Mouse (Mus musculus) forebrain, embryonic 14.5 days (tissue): ENCODE measurements around the gene Ddx43. TPM values are rescaled to one million over a fixed set of nuclear protein-coding genes. Genes with fewer than 3 reads are reported as not detected.
A peak's percentile ranks its signal among the peaks of the same experiment; 100 is the strongest.
"Not testable (repeated sequence)": the region's sequence is repeated elsewhere in the genome, so short reads cannot be mapped to it uniquely, and the experiment has no call there.

Experiments
- ATAC-seq: fragments of 200-750 bp; cut with Nextera tagmentation; 2 replicates; pipeline ENCODE4 v1.8.0; 2017; ENCODE audit warnings: mild to moderate bottlenecking, moderate library complexity
- DNase-seq: peaks from one replicate; pipeline ENCODE4 v3.0.0-alpha.2; 2015; ENCODE audit warnings: low spot score
- H3K27ac ChIP-seq: fragments of 300-500 bp; sonication (generic); 2 replicates; pipeline ENCODE4 v1.5.1; 2014; ENCODE audit warnings: low read depth, mild to moderate bottlenecking, control low read depth, low read length, moderate library complexity
- H3K27me3 ChIP-seq: fragments of 300-500 bp; sonication (generic); replicated peaks from 2 replicates; pipeline ENCODE4 v1.6.1; 2014; ENCODE audit warnings: low read length, control low read depth, mixed read lengths; ENCODE audit not compliant: control insufficient read depth, insufficient read depth
- H3K36me3 ChIP-seq: fragments of 300-500 bp; sonication (generic); 2 replicates; pipeline ENCODE4 v1.6.1; 2014; ENCODE audit warnings: low read length, control low read depth; ENCODE audit not compliant: control insufficient read depth, insufficient read depth
- H3K4me1 ChIP-seq: fragments of 300-500 bp; sonication (generic); 2 replicates; pipeline ENCODE4 v1.6.1; 2014; ENCODE audit warnings: antibody characterized with exemption, low read length, control low read depth; ENCODE audit not compliant: control insufficient read depth, insufficient read depth
- H3K4me2 ChIP-seq: fragments of 300-500 bp; sonication (generic); 2 replicates; pipeline ENCODE4 v1.6.1; 2014; ENCODE audit warnings: mild to moderate bottlenecking, control low read depth, low read length
- H3K4me3 ChIP-seq: fragments of 300-500 bp; sonication (generic); 2 replicates; pipeline ENCODE4 v1.5.1; 2014; ENCODE audit warnings: low read depth, low read length, control low read depth
- H3K9ac ChIP-seq: fragments of 300-500 bp; sonication (generic); 2 replicates; pipeline ENCODE4 v1.6.1; 2014; ENCODE audit warnings: mild to moderate bottlenecking, low read length, control low read depth, moderate library complexity
- H3K9me3 ChIP-seq: fragments of 300-500 bp; sonication (generic); replicated peaks from 2 replicates; pipeline ENCODE4 v1.6.1; 2016; ENCODE audit warnings: low read length, control low read depth, mixed read lengths; ENCODE audit not compliant: control insufficient read depth
- WGBS: fragments of 180-500 bp; shearing (Covaris S2); extraction: QIAGEN DNeasy Blood & Tissue Kit; methylation state at CpG from one replicate; pipeline ENCODE4 v1.1.7; 2014; 5-methylcytosine and 5-hydroxymethylcytosine counted together
- polyA plus RNA-seq: library from polyadenylated mRNA; unstranded; fragments of >200 nt; fragmentation: Nextera tagmentation; extraction: Ambion mirVana; gene quantifications from 2 replicates; pipeline ENCODE4 v1.2.1, GENCODE M21; 2014

The Ddx43 gene
- polyA plus RNA-seq, result 0.08 TPM in 1 of 2 replicates, not detected in the other

- Histone ChIP-seq H3K9me3 (no peaks in the 10 kb centered on the region), H3K4me3 (peak within 1 kb of the TSS; percentile 37), H3K4me2 (peak within 1 kb of the TSS; percentile 54), H3K9ac (peak within 1 kb of the TSS; percentile 2; the same call in 1 of the 2 replicates), H3K36me3 (no peaks in the 10 kb centered on the region), H3K27me3 (peaks cover 45% of the 10 kb centered on the region), H3K27ac (no peak within 1 kb of the TSS), H3K4me1 (peaks cover 4% of the 10 kb centered on the region)
- DNase-seq (peak; percentile 78), ATAC-seq (peak; percentile 98)
- 5% methylated on average over 93 of the region's 93 CpGs for WGBS
Measured at GRCm38 (mm10) chr9:78395630-78396351, at the start of gene Ddx43. TSS of gene Ddx43 (plus strand) at chr9:78395777.

- no peak overlapping the region for H3K9ac ChIP-seq
- H3K9me3 ChIP-seq, result no peaks in the 10 kb centered on the region
- no peak overlapping the region for H3K27ac ChIP-seq
- WGBS, result 72% methylated on average over 3 of the region's 3 CpGs
- H3K4me2 ChIP-seq, result no peak overlapping the region
- ATAC-seq, result no peak
- H3K27me3 ChIP-seq, result no peaks in the 10 kb centered on the region
- DNase-seq, result no peak
- no peaks in the 10 kb centered on the region for H3K4me1 ChIP-seq
- H3K36me3 ChIP-seq, result no peaks in the 10 kb centered on the region
- no peak overlapping the region for H3K4me3 ChIP-seq
Measured at GRCm38 (mm10) chr9:78347004-78347403, 48.6 kb upstream of the Ddx43 start.

- WGBS, result 66% methylated on average over 6 of the region's 6 CpGs
- not testable (repeated sequence) for H3K27me3 ChIP-seq
Measured at GRCm38 (mm10) chr9:78348206-78349004, 47.2 kb upstream of the Ddx43 start.

DNA sequence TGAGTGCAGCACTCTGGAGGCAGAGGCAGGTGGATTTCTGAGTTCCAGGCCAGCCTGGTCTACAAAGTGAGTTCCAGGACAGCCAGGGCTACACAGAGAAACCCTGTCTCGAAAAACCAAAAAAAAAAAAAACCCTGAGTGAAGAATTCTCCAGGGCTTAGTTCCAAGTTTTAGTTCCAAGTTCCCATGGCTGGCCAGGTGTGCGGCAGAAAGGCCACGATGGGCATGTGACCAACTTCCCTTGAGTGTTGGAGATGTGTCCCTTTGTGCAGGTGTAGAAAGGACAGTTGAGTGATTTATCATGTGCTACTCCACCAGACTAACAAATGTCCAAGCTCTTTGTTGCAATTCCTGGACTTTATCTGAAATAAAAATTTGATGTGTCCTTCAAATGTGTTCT lies 46.4 kb upstream of the Ddx43 start:
- not testable (repeated sequence) for DNase-seq, ATAC-seq, H3K9me3 ChIP-seq, H3K36me3 ChIP-seq, H3K4me2 ChIP-seq, H3K27me3 ChIP-seq, H3K4me1 ChIP-seq, H3K4me3 ChIP-seq, H3K9ac ChIP-seq, H3K27ac ChIP-seq
- WGBS, result 81% methylated on average over 3 of the region's 3 CpGs

More at GRCm38 (mm10) chr9:78348206-78349004, 47.2 kb upstream of the Ddx43 start:
- H3K4me2 ChIP-seq, H3K9ac ChIP-seq, H3K27ac ChIP-seq, H3K9me3 ChIP-seq, ATAC-seq, H3K4me1 ChIP-seq, H3K36me3 ChIP-seq, DNase-seq, H3K4me3 ChIP-seq: not testable (repeated sequence)

- H3K36me3 ChIP-seq, H3K4me1 ChIP-seq, H3K27ac ChIP-seq, H3K4me2 ChIP-seq, H3K9ac ChIP-seq, DNase-seq, ATAC-seq, H3K9me3 ChIP-seq, H3K27me3 ChIP-seq, H3K4me3 ChIP-seq: not testable (repeated sequence)
Measured at GRCm38 (mm10) chr9:78350007-78350406, 45.6 kb upstream of the Ddx43 start.

GRCm38 (mm10) chr9:78351504-78352220 lies 43.9 kb upstream of the Ddx43 start:
- DNase-seq (no peak), ATAC-seq (no peak)
- H3K4me2 ChIP-seq, result no peak overlapping the region
- H3K4me3 ChIP-seq, result no peak overlapping the region
- 85% methylated on average over 6 of the region's 6 CpGs for WGBS
- H3K9me3 ChIP-seq, result no peaks in the 10 kb centered on the region
- H3K4me1 ChIP-seq, result no peaks in the 10 kb centered on the region
- H3K36me3 ChIP-seq, result no peaks in the 10 kb centered on the region
- H3K27ac ChIP-seq, result no peak overlapping the region
- H3K27me3 ChIP-seq, result no peaks in the 10 kb centered on the region
- no peak overlapping the region for H3K9ac ChIP-seq

DNA sequence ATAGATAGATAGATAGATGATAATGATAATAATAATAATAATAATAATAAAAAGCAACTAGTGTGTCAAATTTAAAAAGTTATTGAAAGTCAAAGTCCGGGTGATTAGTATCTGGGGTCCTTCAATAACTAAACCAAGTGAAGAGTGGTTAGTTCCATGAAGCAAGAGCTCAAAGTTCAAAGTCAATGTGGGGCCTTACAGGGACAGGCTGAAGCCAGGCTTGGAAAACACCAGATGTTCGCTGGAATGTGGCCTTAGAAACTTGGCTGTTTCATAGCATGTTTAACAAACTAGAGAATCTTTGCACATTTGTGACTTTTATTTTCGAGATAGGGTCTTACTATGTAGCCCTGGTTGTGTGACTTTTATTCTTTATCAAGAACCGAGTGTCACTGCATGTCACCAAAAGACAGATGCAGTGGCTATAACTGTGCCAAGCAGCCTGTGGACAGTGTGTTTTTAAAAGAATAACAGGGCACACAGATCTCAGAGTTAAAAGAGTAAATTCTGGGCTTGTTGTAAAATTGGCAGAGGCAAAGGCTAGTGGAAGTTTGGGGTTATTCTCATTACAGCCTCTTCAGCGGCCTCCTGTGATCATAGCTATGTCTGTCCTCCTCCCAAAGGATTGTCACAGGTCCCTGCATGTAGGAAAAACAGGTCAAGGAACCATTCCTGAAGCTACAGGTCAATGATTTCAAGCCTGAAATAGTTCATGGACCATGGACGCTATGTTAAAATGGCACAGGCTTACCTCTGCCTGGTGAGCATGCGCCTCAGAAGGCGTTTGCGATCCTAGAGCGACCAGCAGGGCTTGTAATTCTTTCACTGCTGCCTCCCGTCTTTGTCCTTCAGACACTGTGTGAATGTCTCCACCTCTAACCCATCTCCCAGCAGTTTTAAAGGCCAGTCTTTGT lies 40.7 kb upstream of the Ddx43 start:
- Histone ChIP-seq H3K4me2 (no peak overlapping the region), H3K9ac (no peak overlapping the region), H3K9me3 (no peaks in the 10 kb centered on the region), H3K36me3 (no peaks in the 10 kb centered on the region), H3K4me1 (no peaks in the 10 kb centered on the region), H3K27me3 (no peaks in the 10 kb centered on the region), H3K27ac (no peak overlapping the region), H3K4me3 (no peak overlapping the region)
- WGBS, result 83% methylated on average over 11 of the region's 11 CpGs
- ATAC-seq, result no peak
- DNase-seq, result no peak

- Histone ChIP-seq H3K4me1 (no peaks in the 10 kb centered on the region), H3K9ac (no peak within 1 kb of the TSS), H3K36me3 (no peaks in the 10 kb centered on the region), H3K4me2 (no peak within 1 kb of the TSS), H3K27me3 (no peaks in the 10 kb centered on the region), H3K9me3 (no peaks in the 10 kb centered on the region), H3K27ac (no peak within 1 kb of the TSS), H3K4me3 (no peak within 1 kb of the TSS)
- DNase-seq (no peak), ATAC-seq (no peak)
- 89% methylated on average over 8 of the region's 8 CpGs for WGBS
Measured at GRCm38 (mm10) chr9:78355611-78356010, 40.0 kb upstream of the Ddx43 start, which contains the start of gene Gsta2. TSS of gene Gsta2 (minus strand) at chr9:78355788.
